Mouse (Mus musculus): ENCODE data around the gene Hhip. TPM values are rescaled to one million over a fixed set of nuclear protein-coding genes. Genes with fewer than 3 reads are reported as not detected.

Gene Hhip
- polyA plus RNA-seq, 1 experiment from 2014 or later: 15.8 TPM

GRCm38 (mm10) chr8:80032604-80033003 is 25.2 kb downstream of the Hhip start:
- Histone ChIP-seq H3K4me2 (replicated peaks; ENCODE audit: low read depth) (no peak overlapping the region), H3K36me3 (ENCODE audit: control insufficient read depth, insufficient read depth) (no peaks in the 10 kb centered on the region), H3K27me3 (replicated peaks; ENCODE audit: control insufficient read depth, insufficient read depth, low read length) (no peaks in the 10 kb centered on the region), H3K9me3 (ENCODE audit: control insufficient read depth) (no peaks in the 10 kb centered on the region), H3K4me3 (ENCODE audit: low read depth, low read length) (no peak overlapping the region), H3K4me1 (replicated peaks; ENCODE audit: control insufficient read depth, insufficient read depth, low read length) (no peaks in the 10 kb centered on the region), H3K27ac (ENCODE audit: low read depth, low read length) (no peak overlapping the region), H3K9ac (ENCODE audit: low read depth, low read length) (no peak overlapping the region)
- no peak for TF ChIP-seq CTCF (IDR thresholded peaks at IDR 0.05; ENCODE audit: low read depth)
- whole genome bisulfite sequencing: 76% methylated on average over 3 of the region's 3 CpGs
- ATAC-seq: no peak

GRCm38 (mm10) chr8:80031330-80032293 is 26.2 kb downstream of the Hhip start:
- ATAC-seq: peak; percentile 71; the same call in 1 of the 2 replicates
- H3K27me3 ChIP-seq (replicated peaks; ENCODE audit: control insufficient read depth, insufficient read depth, low read length): no peaks in the 10 kb centered on the region
- no peaks in the 10 kb centered on the region for H3K9me3 ChIP-seq (ENCODE audit: control insufficient read depth)
- no peaks in the 10 kb centered on the region for H3K36me3 ChIP-seq (ENCODE audit: control insufficient read depth, insufficient read depth)
- 35% methylated on average over 15 of the region's 15 CpGs for WGBS
- no peak overlapping the region for H3K27ac ChIP-seq (ENCODE audit: low read depth, low read length)
- peak overlapping the region; percentile 32 for H3K4me2 ChIP-seq (replicated peaks; ENCODE audit: low read depth)
- H3K4me3 ChIP-seq (ENCODE audit: low read depth, low read length): no peak overlapping the region
- TF ChIP-seq CTCF (IDR thresholded peaks at IDR 0.05; ENCODE audit: low read depth): no peak
- H3K9ac ChIP-seq (ENCODE audit: low read depth, low read length): no peak overlapping the region
- H3K4me1 ChIP-seq (replicated peaks; ENCODE audit: control insufficient read depth, insufficient read depth, low read length): no peaks in the 10 kb centered on the region

- WGBS: 52% methylated on average over 6 of the region's 6 CpGs
- TF ChIP-seq CTCF (IDR thresholded peaks at IDR 0.05; ENCODE audit: low read depth): no peak
- H3K4me3 ChIP-seq (ENCODE audit: low read depth, low read length): no peak overlapping the region
- H3K9ac ChIP-seq (ENCODE audit: low read depth, low read length): no peak overlapping the region
- H3K36me3 ChIP-seq (ENCODE audit: control insufficient read depth, insufficient read depth): no peaks in the 10 kb centered on the region
- no peak for ATAC-seq
- no peak overlapping the region for H3K4me2 ChIP-seq (replicated peaks; ENCODE audit: low read depth)
- no peaks in the 10 kb centered on the region for H3K27me3 ChIP-seq (replicated peaks; ENCODE audit: control insufficient read depth, insufficient read depth, low read length)
- H3K4me1 ChIP-seq (replicated peaks; ENCODE audit: control insufficient read depth, insufficient read depth, low read length): no peaks in the 10 kb centered on the region
- H3K27ac ChIP-seq (ENCODE audit: low read depth, low read length): no peak overlapping the region
- no peaks in the 10 kb centered on the region for H3K9me3 ChIP-seq (ENCODE audit: control insufficient read depth)
These were observed 28.2 kb downstream of the Hhip start for GRCm38 (mm10) chr8:80029631-80030030.

- Histone ChIP-seq H3K4me3 (ENCODE audit: low read depth, low read length) (no peak overlapping the region), H3K4me2 (replicated peaks; ENCODE audit: low read depth) (no peak overlapping the region), H3K9ac (ENCODE audit: low read depth, low read length) (no peak overlapping the region), H3K27ac (ENCODE audit: low read depth, low read length) (no peak overlapping the region), H3K4me1 (replicated peaks; ENCODE audit: control insufficient read depth, insufficient read depth, low read length) (no peaks in the 10 kb centered on the region), H3K9me3 (ENCODE audit: control insufficient read depth) (no peaks in the 10 kb centered on the region), H3K27me3 (replicated peaks; ENCODE audit: control insufficient read depth, insufficient read depth, low read length) (no peaks in the 10 kb centered on the region), H3K36me3 (ENCODE audit: control insufficient read depth, insufficient read depth) (no peaks in the 10 kb centered on the region)
- no peak for ATAC-seq
- TF ChIP-seq CTCF (IDR thresholded peaks at IDR 0.05; ENCODE audit: low read depth): no peak
- 71% methylated on average over 5 of the region's 5 CpGs for WGBS
These were observed 37.3 kb downstream of the Hhip start for GRCm38 (mm10) chr8:80020469-80020868.

GRCm38 (mm10) chr8:80015818-80016217 is 42.0 kb downstream of the Hhip start:
- no peaks in the 10 kb centered on the region for H3K36me3 ChIP-seq (ENCODE audit: control insufficient read depth, insufficient read depth)
- ATAC-seq: no peak
- no peak overlapping the region for H3K9ac ChIP-seq (ENCODE audit: low read depth, low read length)
- H3K27ac ChIP-seq (ENCODE audit: low read depth, low read length): no peak overlapping the region
- 95% methylated on average over 2 of the region's 2 CpGs for WGBS
- H3K9me3 ChIP-seq (ENCODE audit: control insufficient read depth): no peaks in the 10 kb centered on the region
- H3K4me3 ChIP-seq (ENCODE audit: low read depth, low read length): no peak overlapping the region
- TF ChIP-seq CTCF (IDR thresholded peaks at IDR 0.05; ENCODE audit: low read depth): no peak
- H3K4me2 ChIP-seq (replicated peaks; ENCODE audit: low read depth): no peak overlapping the region
- H3K27me3 ChIP-seq (replicated peaks; ENCODE audit: control insufficient read depth, insufficient read depth, low read length): no peaks in the 10 kb centered on the region
- H3K4me1 ChIP-seq (replicated peaks; ENCODE audit: control insufficient read depth, insufficient read depth, low read length): no peaks in the 10 kb centered on the region

- Histone ChIP-seq H3K4me2 (replicated peaks; ENCODE audit: low read depth) (no peak overlapping the region), H3K36me3 (ENCODE audit: control insufficient read depth, insufficient read depth) (no peaks in the 10 kb centered on the region), H3K9me3 (ENCODE audit: control insufficient read depth) (no peaks in the 10 kb centered on the region), H3K27ac (ENCODE audit: low read depth, low read length) (no peak overlapping the region), H3K4me3 (ENCODE audit: low read depth, low read length) (no peak overlapping the region), H3K9ac (ENCODE audit: low read depth, low read length) (no peak overlapping the region), H3K27me3 (replicated peaks; ENCODE audit: control insufficient read depth, insufficient read depth, low read length) (no peaks in the 10 kb centered on the region), H3K4me1 (replicated peaks; ENCODE audit: control insufficient read depth, insufficient read depth, low read length) (no peaks in the 10 kb centered on the region)
- no peak for TF ChIP-seq CTCF (IDR thresholded peaks at IDR 0.05; ENCODE audit: low read depth)
- ATAC-seq: no peak
- WGBS: 79% methylated on average over 5 of the region's 5 CpGs
These were observed 53.4 kb downstream of the Hhip start for GRCm38 (mm10) chr8:80004421-80004820.
